Mouse (Mus musculus) G1E (cell line): ENCODE measurements around the gene Gm20390.

Source experiments
- CTCF ChIP-seq: IDR thresholded peaks from 2 replicates; pipeline ENCODE4 v1.5.1; 2012; ENCODE audit warnings: low read depth, low read length, inconsistent platforms, mixed read lengths
- GATA1 ChIP-seq: IDR thresholded peaks from 2 replicates; pipeline ENCODE4 v1.6.1; 2012; ENCODE audit warnings: borderline replicate concordance, low read length, inconsistent platforms, mixed read lengths
- POLR2AphosphoS5 ChIP-seq: IDR thresholded peaks from 2 replicates; pipeline ENCODE4 v1.6.1; 2012; ENCODE audit warnings: low read depth, low read length, inconsistent platforms; ENCODE audit not compliant: insufficient replicate concordance
- TAL1 ChIP-seq: conservative IDR thresholded peaks from 2 replicates; pipeline ENCODE4 v1.6.1; 2012; ENCODE audit warnings: low read depth, low read length, inconsistent platforms, mixed read lengths

DNA sequence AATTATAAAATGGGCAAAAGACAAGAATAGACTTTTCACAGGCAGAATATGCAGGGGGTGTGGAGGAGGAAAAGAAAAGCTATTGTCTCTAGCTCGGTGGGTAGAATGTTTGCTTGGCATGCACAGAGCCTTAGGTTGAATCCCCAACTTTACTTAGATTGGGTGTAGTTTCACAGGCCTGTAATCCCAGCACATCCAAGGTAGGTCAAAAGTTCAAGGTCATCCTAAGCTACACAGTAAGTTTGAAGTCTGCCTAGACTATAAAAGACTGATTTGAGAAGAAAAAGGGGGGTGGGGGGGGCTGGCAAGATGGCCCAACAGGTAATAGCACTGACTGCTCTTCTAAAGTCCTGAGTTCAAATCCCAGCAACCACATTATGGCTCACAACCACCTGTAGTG, 1.7 kb upstream of the Gm20390 start:
- TF ChIP-seq GATA1 (no peak), CTCF (no peak), TAL1 (no peak), POLR2AphosphoS5 (no peak)
